Mouse (Mus musculus): ENCODE measurements around the gene Ip6k2.

The Ip6k2 gene

DNA sequence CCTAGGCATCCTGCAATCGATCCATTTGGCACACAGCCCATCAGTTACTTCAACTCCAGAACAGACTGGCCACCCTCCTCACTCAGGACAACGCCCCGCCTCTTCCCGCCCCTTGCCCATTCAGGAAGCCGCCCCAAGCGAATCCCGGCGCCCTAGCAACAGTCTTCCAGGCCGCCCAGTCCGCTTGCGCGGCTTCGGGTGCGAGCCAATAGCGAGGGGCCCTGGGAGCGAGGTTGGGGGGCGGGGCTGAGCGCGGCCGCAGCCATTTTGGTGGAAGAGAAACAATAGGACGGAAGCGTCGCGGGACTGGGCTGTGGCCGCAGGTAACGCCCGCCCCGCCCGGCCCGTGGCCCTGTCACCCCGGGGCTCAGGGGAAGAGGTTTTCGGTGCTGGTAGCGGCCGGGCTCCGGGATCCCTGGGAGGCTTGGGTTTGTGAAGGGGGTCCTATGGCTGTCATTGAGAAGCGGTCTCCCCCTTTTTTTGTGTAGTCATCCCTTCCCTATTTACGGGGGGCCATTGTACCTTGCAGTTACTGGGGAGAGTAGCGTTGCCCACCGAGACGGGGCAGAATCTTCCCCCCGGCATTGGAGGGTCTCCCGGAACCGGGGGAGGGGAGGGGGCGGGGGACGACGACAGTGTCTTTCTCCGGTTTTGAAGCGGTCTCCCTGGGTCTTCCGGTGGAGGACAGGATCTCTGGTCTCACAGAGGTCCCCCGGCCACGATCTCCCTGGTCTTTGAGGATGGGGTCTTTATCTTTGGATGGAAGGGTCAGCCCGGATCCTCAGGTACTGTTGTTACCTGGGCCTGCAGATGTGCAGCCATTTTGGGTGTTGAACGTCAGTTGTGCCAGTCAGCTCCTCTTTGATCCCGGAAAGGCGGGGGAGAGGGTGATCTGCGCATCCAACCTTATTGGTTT is at the start of gene Ip6k2:
Ip6k2 (plus strand) TSS at position 249 of the 916 bp plus-strand sequence.
- peak; percentile 95 for DNase-seq (ENCODE audit: extremely low read depth, insufficient read length, low spot score)

GRCm38 (mm10) chr9:108734626-108735025 is 49.0 kb upstream of the Ip6k2 start:
- no peak for DNase-seq (ENCODE audit: extremely low read depth, insufficient read length, low spot score)

- DNase-seq (ENCODE audit: extremely low read depth, insufficient read length, low spot score) = peak; percentile 61
These were observed 44.4 kb upstream of the Ip6k2 start for GRCm38 (mm10) chr9:108739239-108739638.

GRCm38 (mm10) chr9:108740062-108740461 is 43.5 kb upstream of the Ip6k2 start:
- DNase-seq (ENCODE audit: extremely low read depth, insufficient read length, low spot score) = no peak

GRCm38 (mm10) chr9:108742048-108742447 is 41.5 kb upstream of the Ip6k2 start:
- DNase-seq (ENCODE audit: extremely low read depth, insufficient read length, low spot score) = no peak

- DNase-seq (ENCODE audit: extremely low read depth, insufficient read length, low spot score) = no peak
These were observed 36.6 kb upstream of the Ip6k2 start for GRCm38 (mm10) chr9:108746876-108747499.

GRCm38 (mm10) chr9:108747694-108748093 is 35.9 kb upstream of the Ip6k2 start:
- no peak for DNase-seq (ENCODE audit: extremely low read depth, insufficient read length, low spot score)

DNA sequence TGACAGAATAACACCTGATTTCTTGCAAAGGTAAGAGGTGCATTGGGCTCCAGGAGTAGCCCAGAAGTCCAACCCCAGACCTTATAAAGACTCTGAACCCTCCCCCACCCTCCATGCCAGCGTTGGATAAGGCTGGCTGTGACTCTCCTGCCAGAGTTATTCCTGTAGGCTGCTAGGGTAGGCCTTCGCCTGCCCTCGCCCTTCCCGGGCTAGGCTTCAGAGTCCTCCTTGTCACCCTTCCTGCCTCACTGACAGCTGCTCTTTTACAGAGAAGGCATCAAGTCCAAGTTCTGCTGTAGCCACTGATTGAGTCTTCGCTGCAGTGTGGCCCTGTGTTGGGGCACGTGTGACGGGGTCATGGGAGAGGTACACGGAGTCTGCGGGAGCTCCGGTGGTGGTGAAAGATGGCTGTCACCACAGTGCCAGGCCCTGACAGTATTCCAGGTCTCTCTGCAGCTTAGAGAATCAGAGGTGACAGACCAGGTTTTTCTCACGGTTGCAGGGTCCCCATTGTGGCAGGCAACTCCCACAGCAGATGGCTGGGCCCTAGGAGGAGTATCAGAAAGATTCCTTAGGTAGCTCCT is 34.9 kb upstream of the Ip6k2 start:
- DNase-seq (ENCODE audit: extremely low read depth, insufficient read length, low spot score) = no peak

DNA sequence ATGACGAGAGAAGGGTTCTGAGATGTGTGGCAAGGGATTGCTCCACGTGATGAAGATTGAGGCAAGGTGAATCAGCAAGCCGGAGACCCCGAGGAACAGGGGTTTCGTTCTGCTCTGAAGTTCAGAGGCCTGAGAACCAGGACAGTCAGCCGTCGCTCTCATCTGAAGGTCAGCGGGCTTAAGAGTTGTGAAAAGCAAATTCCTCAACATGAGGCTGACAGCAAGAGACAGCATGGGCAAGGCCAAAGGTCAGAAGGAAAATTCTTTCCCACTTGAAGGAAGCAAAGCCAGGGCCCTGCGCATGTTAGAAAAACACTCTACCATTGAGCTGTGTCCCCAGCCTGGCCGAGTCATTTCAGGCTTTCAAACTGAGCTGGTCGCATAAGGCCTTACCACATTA is 33.0 kb upstream of the Ip6k2 start:
- DNase-seq (ENCODE audit: extremely low read depth, insufficient read length, low spot score) = no peak

- DNase-seq (ENCODE audit: extremely low read depth, insufficient read length, low spot score) = no peak
These were observed 31.3 kb upstream of the Ip6k2 start for GRCm38 (mm10) chr9:108752142-108752920.

GRCm38 (mm10) chr9:108753326-108753725 is 30.3 kb upstream of the Ip6k2 start:
- DNase-seq (ENCODE audit: extremely low read depth, insufficient read length, low spot score) = peak; percentile 56

GRCm38 (mm10) chr9:108753976-108754375 is 29.6 kb upstream of the Ip6k2 start:
- DNase-seq (ENCODE audit: extremely low read depth, insufficient read length, low spot score) = no peak

- DNase-seq (ENCODE audit: extremely low read depth, insufficient read length, low spot score) = no peak
These were observed 29.2 kb upstream of the Ip6k2 start for GRCm38 (mm10) chr9:108754423-108754822.

DNA sequence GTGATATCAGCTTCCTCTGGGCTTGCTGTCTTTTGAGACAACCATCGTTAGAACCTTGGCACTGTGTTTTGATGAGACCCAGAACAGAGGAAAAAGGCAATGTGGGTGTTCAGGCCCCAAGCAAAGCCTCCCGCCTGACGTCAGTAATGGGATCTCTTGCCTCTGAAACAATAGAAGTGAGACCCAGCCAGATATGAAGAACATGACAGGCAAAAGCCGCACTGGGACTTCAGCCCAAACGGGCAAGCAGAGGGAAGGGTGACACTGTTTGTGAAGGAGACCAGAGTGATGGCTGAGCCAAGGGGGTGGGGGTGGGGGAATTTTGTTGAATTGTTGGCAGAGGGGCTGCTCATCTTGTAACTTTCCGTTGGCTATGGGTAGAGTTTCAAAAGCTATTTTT is 26.2 kb upstream of the Ip6k2 start:
- DNase-seq (ENCODE audit: extremely low read depth, insufficient read length, low spot score) = no peak

- DNase-seq (ENCODE audit: extremely low read depth, insufficient read length, low spot score) = no peak
These were observed 24.5 kb upstream of the Ip6k2 start for GRCm38 (mm10) chr9:108759121-108759520.

GRCm38 (mm10) chr9:108759805-108760204 is 23.8 kb upstream of the Ip6k2 start:
- DNase-seq (ENCODE audit: extremely low read depth, insufficient read length, low spot score) = peak; percentile 48

GRCm38 (mm10) chr9:108761561-108761960 is 22.0 kb upstream of the Ip6k2 start:
- no peak for DNase-seq (ENCODE audit: extremely low read depth, insufficient read length, low spot score)

- DNase-seq (ENCODE audit: extremely low read depth, insufficient read length, low spot score) = no peak
These were observed 18.6 kb upstream of the Ip6k2 start for GRCm38 (mm10) chr9:108764971-108765370.

DNA sequence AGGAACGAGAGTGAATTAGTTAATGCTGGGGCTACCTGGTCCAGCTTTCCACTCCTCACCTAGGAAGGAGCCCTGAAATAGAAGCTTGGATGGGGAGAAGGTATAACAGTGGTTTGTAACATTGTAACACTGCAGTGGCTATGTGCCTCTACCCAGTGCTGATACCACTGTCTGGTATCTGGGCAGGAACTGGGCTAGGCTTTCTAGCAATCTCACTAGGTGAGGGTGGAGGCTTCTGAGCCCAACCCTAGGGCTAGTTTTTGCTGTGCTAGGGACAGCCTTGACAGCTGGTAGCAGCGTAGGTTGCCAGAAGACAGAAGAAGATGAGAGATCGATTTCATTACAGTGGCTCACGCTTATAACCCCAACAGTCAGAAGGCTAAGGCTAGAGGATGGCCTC is 7.0 kb upstream of the Ip6k2 start:
- no peak for DNase-seq (ENCODE audit: extremely low read depth, insufficient read length, low spot score)

- DNase-seq (ENCODE audit: extremely low read depth, insufficient read length, low spot score) = no peak
These were observed 6.3 kb upstream of the Ip6k2 start for GRCm38 (mm10) chr9:108777276-108777675.

DNA sequence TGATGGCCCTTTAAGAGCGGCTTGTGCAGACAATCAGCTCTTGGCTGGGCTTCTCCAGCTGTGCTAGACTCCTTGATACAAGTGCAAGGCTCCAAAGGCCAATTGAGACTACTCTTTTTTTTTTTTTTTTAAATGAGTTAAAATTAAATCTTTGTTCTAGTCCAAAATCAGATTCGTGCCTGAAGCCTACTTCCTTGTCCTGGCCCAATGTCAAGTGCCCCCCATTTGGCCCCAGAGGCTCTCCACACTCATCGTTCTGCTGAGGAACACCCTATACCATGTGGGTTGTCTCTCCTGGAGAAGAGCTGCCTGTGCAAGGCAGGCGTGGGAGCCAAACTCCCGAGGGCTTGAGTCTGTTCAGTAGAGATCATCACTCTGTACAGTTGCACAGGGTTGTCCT is 2.6 kb upstream of the Ip6k2 start:
- DNase-seq (ENCODE audit: extremely low read depth, insufficient read length, low spot score) = no peak

Data from 3134 (cell line).